Mouse (Mus musculus) stomach, postnatal 0 days (tissue): ENCODE measurements at regions not wholly inside any gene's neighbourhood (a gene's known extent, or its start where the extent isn't known, plus 50 kb on each side); places are given as distances from the start of the nearest gene placed in this dataset.

Source experiments
- CTCF ChIP-seq: IDR thresholded peaks from 2 replicates; pipeline ENCODE4 v1.5.1; 2016; ENCODE audit warnings: antibody characterized with exemption, low read depth, mild to moderate bottlenecking, moderate library complexity
- EP300 ChIP-seq: optimal IDR thresholded peaks from 2 replicates; pipeline ENCODE3; 2016; ENCODE audit warnings: antibody characterized with exemption

GRCm38 (mm10) chr8:10879883-10880282 is 128.4 kb downstream of the Irs2 start:
- TF ChIP-seq CTCF: no peak
- no peak for TF ChIP-seq EP300
